Mouse (Mus musculus) hindbrain, embryonic 11.5 days (tissue): Measurements from ENCODE around the gene Brd2. TPM values are rescaled to one million over a fixed set of nuclear protein-coding genes. Genes with fewer than 3 reads are reported as not detected.

Experiments
- ATAC-seq: fragments of 200-750 bp; cut with Nextera tagmentation; 2 replicates; pipeline ENCODE4 v1.8.0; 2017; ENCODE audit warnings: mild to moderate bottlenecking, moderate TSS enrichment, moderate library complexity; ENCODE audit not compliant: low FRiP score
- DNase-seq: peaks from one replicate; pipeline ENCODE4 v3.0.0-alpha.2; 2015; ENCODE audit warnings: low spot score
- H3K27ac ChIP-seq: fragments of 300-500 bp; sonication (generic); 2 replicates; pipeline ENCODE4 v1.5.1; 2014; ENCODE audit warnings: mild to moderate bottlenecking, low read depth, low read length
- H3K27me3 ChIP-seq: fragments of 300-500 bp; sonication (generic); 2 replicates; pipeline ENCODE4 v1.6.1; 2014; ENCODE audit warnings: mild to moderate bottlenecking, low read length, moderate library complexity, mixed read lengths; ENCODE audit not compliant: control insufficient read depth, insufficient read depth
- H3K36me3 ChIP-seq: fragments of 300-500 bp; sonication (generic); 2 replicates; pipeline ENCODE4 v1.6.1; 2014; ENCODE audit warnings: mild to moderate bottlenecking, low read length, moderate library complexity, mixed read lengths; ENCODE audit not compliant: control insufficient read depth, insufficient read depth
- H3K4me1 ChIP-seq: fragments of 300-500 bp; sonication (generic); replicated peaks from 2 replicates; pipeline ENCODE4 v1.6.1; 2014; ENCODE audit warnings: low read length, mixed read lengths; ENCODE audit not compliant: control insufficient read depth, insufficient read depth
- H3K4me2 ChIP-seq: fragments of 300-500 bp; sonication (generic); replicated peaks from 2 replicates; pipeline ENCODE4 v1.6.1; 2014; ENCODE audit warnings: mild to moderate bottlenecking, low read depth, low read length
- H3K4me3 ChIP-seq: fragments of 300-500 bp; sonication (generic); 2 replicates; pipeline ENCODE4 v1.5.1; 2014; ENCODE audit warnings: low read depth, low read length
- H3K9ac ChIP-seq: fragments of 300-500 bp; sonication (generic); 2 replicates; pipeline ENCODE4 v1.6.1; 2014; ENCODE audit warnings: low read depth, low read length
- H3K9me3 ChIP-seq: fragments of 300-500 bp; sonication (generic); 2 replicates; pipeline ENCODE4 v1.6.1; 2016; ENCODE audit warnings: low read length; ENCODE audit not compliant: control insufficient read depth
- WGBS: fragments of 180-500 bp; shearing (Covaris S2); extraction: QIAGEN DNeasy Blood & Tissue Kit; methylation state at CpG from one replicate; pipeline ENCODE4 v1.1.7; 2014; 5-methylcytosine and 5-hydroxymethylcytosine counted together
- polyA plus RNA-seq: library from polyadenylated mRNA; unstranded; fragments of >200 nt; fragmentation: Nextera tagmentation; extraction: Ambion mirVana; gene quantifications from 2 replicates; pipeline ENCODE4 v1.2.1, GENCODE M21; 2014

Brd2 gene
- 113 and 159 TPM in 2 replicates for polyA plus RNA-seq

DNA sequence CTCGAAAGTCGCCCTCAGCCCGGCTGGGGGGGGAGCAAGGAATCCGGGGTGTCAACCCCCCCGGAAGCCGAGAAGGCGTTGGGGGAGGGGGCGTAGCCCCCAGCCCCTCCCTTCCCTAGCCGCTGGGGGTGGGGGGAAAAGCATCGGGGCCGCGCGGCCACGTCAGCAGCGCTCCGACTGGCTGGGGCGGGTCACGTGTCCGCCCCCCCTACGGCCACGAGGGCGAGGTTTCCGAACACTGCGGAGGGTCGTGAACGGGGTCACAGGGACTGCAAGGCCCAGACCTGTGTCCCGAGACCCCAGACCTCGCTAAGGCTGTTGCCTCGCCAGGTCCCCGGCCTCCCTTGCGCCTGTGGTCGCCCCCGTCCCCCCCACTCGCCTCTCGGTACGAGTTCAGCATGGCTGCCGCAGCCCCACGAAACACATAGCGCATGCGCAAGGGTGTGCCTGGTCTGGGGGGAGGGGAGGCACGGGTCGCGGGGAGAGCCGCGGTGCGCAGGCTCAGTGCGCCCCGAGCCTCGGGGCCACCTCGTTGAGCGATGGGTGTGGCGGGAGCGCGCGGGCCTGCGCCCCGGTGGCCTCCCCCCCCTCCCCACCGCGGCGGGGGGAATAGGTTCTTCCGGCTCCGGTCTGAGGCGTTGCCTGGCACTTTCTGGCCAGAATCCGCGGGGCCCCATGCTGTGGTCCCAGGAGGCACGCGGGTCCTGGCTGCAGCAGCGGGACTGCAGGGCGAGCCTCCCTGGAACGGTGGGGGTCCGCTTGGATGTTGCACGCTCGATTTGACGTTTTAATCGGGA is at the start of gene Brd2:
TSS of gene Brd2 (minus strand) at position 447 of the 797 bp plus-strand sequence.
- H3K4me2 ChIP-seq = peak within 1 kb of the TSS; percentile 95
- peak within 1 kb of the TSS; percentile 100 for H3K27ac ChIP-seq
- peak within 1 kb of the TSS; percentile 100 for H3K4me3 ChIP-seq
- DNase-seq = peak; percentile 98
- peak within 1 kb of the TSS; percentile 97 for H3K9ac ChIP-seq
- 1% methylated on average over 67 of the region's 75 CpGs for WGBS
- H3K27me3 ChIP-seq = no peaks in the 10 kb centered on the region
- 0 out of 2 replicates have a peak, but pooled peaks cover 2% of the 10 kb centered on the region for H3K4me1 ChIP-seq
- H3K36me3 ChIP-seq = 0 out of 2 replicates have a peak, but pooled peaks cover 3% of the 10 kb centered on the region
- peak; percentile 54 for ATAC-seq
- H3K9me3 ChIP-seq = no peaks in the 10 kb centered on the region

DNA sequence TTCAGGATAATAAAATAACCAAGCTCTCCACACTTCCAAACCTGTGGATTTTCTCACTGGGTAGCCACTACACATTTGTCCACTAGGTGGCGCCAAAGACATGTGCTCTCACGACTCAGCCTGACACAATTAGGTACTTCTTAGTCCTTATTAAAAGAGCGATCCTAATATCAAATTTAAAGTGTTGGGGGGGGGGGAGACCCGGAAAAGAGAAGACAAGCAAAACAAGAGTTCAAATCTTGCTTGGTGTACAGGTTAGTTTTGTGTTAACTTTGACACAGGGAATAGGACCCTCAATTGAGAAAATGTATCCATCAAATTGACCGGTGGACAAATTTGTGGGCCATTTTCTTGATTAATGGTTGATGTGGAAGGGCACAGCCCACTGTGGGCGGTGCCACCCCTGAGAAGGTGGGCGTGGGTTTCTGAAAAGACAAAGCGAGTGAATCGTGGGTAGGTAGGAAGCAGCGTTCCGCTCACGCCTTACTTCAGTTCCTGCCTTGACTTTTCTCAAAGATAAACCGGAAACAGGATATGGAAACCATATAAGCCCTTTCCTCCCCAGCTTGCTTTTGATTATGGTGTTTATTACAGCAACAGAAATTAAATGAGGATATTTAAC is 48.6 kb upstream of the Brd2 start:
- no peak overlapping the region for H3K9ac ChIP-seq
- 44% methylated on average over 13 of the region's 13 CpGs for WGBS
- no peaks in the 10 kb centered on the region for H3K4me1 ChIP-seq
- ATAC-seq (no peak), DNase-seq (peak; percentile 87)
- H3K4me2 ChIP-seq = no peak overlapping the region
- H3K9me3 ChIP-seq = no peaks in the 10 kb centered on the region
- no peaks in the 10 kb centered on the region for H3K27me3 ChIP-seq
- no peak overlapping the region for H3K27ac ChIP-seq
- no peak overlapping the region for H3K4me3 ChIP-seq
- H3K36me3 ChIP-seq = no peaks in the 10 kb centered on the region

DNA sequence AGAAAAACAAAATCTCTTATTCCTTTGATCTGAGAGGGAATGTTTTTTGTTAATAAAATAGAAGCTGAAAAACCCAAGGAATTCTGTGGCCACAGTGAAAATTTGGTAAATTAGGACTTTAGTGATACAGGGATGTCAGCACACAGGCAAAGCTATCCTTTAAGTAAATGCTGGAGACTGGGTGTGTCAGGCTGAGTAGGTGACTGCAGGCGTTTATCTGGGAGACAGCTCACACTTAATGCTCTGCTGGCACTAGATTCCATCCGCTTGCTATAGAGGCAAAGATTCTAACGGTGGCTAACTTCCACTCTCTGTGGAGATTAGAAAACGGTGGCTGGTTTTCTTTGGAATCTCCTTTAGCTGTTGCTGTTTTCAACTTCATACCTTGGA is 48.0 kb upstream of the Brd2 start:
- no peak for ATAC-seq
- H3K4me1 ChIP-seq = no peaks in the 10 kb centered on the region
- no peaks in the 10 kb centered on the region for H3K27me3 ChIP-seq
- H3K27ac ChIP-seq = no peak overlapping the region
- H3K9ac ChIP-seq = no peak overlapping the region
- no peak overlapping the region for H3K4me3 ChIP-seq
- H3K4me2 ChIP-seq = no peak overlapping the region
- WGBS = 27% methylated on average over 4 of the region's 4 CpGs
- H3K9me3 ChIP-seq = no peaks in the 10 kb centered on the region
- no peaks in the 10 kb centered on the region for H3K36me3 ChIP-seq
- no peak for DNase-seq

DNA sequence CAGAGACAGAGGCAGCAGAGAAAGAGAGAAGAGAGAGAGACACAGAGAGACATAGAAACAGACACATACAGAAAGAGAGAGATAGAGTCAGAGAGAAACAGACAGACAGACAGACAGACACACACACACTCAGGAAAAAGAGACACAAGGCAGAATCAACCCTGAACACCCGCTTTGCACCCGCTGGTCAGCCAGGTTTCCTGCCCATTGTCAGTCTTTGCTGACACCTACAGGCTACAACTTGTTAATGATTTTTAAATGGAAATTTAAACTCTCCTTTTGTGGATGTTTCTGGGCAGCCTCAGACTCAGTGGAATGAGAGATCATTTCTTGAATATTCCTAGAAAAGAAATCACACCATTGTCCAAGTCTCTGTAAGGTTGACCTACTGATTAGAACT is 46.8 kb upstream of the Brd2 start:
- Histone ChIP-seq H3K4me2 (no peak overlapping the region), H3K27ac (no peak overlapping the region), H3K9ac (no peak overlapping the region), H3K4me1 (no peaks in the 10 kb centered on the region), H3K27me3 (no peaks in the 10 kb centered on the region), H3K4me3 (no peak overlapping the region), H3K36me3 (no peaks in the 10 kb centered on the region), H3K9me3 (no peaks in the 10 kb centered on the region)
- 3% methylated on average over 2 of the region's 2 CpGs for WGBS
- ATAC-seq = no peak
- DNase-seq = peak; percentile 56

DNA sequence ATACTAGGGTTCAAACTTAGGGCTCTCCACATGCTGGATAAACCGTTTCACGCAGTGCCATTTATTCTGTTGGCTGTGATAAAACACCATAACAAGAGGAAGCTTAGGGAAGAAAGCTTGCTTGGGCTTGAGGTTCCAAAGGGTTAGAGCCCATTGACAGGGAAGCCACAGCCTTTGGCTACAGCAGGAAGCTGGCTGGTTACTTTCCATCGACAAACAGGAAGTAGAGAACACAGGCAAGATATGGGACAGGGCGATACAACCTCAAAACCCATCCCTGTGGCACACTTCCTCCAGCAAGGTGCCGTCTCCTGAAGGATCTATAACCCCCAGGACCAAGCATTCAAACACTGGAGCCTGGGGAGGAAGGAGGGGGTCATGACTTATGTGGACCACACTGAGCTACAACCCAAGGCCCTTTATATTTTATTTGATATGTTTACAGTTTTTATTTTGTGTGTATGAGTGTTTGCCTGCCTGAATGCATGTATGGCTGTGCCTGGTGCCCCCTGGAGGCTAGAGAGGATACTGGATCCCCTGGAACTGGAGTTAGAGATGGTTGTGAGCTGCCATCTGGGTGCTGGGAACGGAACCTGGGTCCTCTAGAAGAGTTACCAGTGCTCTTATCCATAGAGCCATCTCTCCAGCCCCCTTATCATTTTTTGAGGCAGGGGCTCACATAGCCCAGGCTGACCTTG is 42.7 kb upstream of the Brd2 start:
- ATAC-seq = no peak
- Histone ChIP-seq H3K27ac (no peak overlapping the region), H3K27me3 (no peaks in the 10 kb centered on the region), H3K9me3 (no peaks in the 10 kb centered on the region), H3K4me3 (no peak overlapping the region), H3K9ac (no peak overlapping the region), H3K4me2 (no peak overlapping the region), H3K4me1 (no peaks in the 10 kb centered on the region), H3K36me3 (no peaks in the 10 kb centered on the region)
- WGBS = 75% methylated on average over 6 of the region's 6 CpGs
- no peak for DNase-seq

DNA sequence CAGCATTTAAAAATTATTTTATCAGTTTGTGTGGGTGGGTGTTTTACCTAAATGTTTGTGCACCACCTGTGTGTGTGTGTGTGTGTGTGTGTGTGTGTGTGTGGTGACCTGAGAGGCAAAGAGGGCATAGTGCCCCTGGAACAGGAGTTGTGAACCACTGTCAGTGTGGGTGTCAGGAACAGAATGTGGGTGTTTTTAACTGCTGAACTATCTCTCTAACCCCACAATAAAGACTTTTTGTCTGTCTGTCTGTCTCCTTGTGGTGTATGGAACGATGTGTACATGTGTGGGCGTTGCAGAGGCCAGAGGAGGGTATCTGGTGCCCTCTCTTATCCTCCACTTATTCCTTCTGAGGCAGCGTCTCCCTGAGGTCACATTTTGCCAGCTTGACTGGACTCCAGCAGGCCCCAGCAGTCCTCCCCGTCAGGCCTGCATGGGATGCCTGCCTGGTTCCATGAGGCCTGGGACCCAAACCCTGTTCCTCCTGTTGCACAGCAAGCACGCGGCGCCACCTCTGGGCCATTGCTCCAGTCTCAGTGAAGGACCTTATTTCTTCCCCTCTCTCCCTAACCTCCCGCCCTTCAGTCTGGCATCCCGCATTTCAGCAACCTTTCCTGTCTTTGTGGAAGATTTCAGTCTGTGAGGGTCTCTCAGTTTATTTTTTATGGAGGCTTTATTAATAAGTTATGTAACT is 41.9 kb upstream of the Brd2 start:
- peak; percentile 16 for DNase-seq
- H3K9me3 ChIP-seq = no peaks in the 10 kb centered on the region
- no peak overlapping the region for H3K9ac ChIP-seq
- H3K4me3 ChIP-seq = no peak overlapping the region
- no peak overlapping the region for H3K4me2 ChIP-seq
- H3K27ac ChIP-seq = no peak overlapping the region
- WGBS = 42% methylated on average over 9 of the region's 9 CpGs
- no peak for ATAC-seq
- H3K4me1 ChIP-seq = no peaks in the 10 kb centered on the region
- no peaks in the 10 kb centered on the region for H3K27me3 ChIP-seq
- H3K36me3 ChIP-seq = no peaks in the 10 kb centered on the region

DNA sequence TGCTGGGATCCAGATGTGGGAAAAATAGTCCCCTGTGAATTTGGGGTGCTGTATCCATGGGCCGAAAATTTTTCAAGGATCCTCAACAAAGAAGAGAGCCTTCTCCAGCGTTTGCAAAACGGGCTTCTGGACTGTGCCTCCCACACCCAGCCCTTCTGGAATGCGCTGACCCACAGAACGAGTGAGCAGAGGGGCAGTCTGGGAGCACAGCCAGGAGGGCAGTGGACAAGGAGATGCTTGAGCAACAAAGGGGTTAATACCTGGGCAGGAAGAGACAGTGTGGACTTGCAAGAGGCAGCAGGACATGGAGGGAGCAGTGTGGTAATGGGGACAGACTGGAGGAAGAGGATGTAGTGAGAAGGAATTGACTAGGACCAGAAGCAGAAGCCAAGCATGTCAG is 33.1 kb upstream of the Brd2 start:
- Histone ChIP-seq H3K4me3 (no peak overlapping the region), H3K4me2 (no peak overlapping the region), H3K9me3 (no peaks in the 10 kb centered on the region), H3K27me3 (no peaks in the 10 kb centered on the region), H3K4me1 (no peaks in the 10 kb centered on the region), H3K27ac (no peak overlapping the region), H3K9ac (no peak overlapping the region), H3K36me3 (no peaks in the 10 kb centered on the region)
- no peak for ATAC-seq
- no peak for DNase-seq
- whole genome bisulfite sequencing = 61% methylated on average over 5 of the region's 5 CpGs

DNA sequence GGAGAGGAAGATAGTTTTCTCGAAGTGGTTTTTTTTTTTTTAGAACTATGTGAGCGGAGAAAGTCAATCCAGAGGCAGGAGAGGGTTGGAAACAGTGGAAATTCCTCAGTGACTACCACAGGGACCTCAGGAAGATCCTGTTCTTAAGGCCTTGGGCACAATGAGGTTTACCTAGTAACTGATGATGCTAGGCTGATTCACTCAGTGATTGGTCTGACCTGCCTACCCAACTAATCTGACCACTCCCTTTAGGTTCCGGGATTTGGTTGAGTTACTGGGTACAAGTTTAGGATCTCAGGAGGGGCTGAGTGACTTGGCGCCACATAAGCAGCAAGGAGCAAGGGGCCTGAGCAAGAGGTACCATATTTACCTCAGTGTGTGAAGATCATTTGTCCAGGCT is 30.5 kb upstream of the Brd2 start, which contains the start of gene H2-DMb1:
TSS of gene H2-DMb1 (plus strand) at position 150 of the 400 bp plus-strand sequence.
- H3K27me3 ChIP-seq = no peaks in the 10 kb centered on the region
- no peaks in the 10 kb centered on the region for H3K9me3 ChIP-seq
- H3K4me3 ChIP-seq = no peak within 1 kb of the TSS
- H3K9ac ChIP-seq = no peak within 1 kb of the TSS
- 75% methylated on average over 4 of the region's 4 CpGs for WGBS
- DNase-seq (no peak), ATAC-seq (no peak)
- no peaks in the 10 kb centered on the region for H3K4me1 ChIP-seq
- H3K27ac ChIP-seq = no peak within 1 kb of the TSS
- no peak within 1 kb of the TSS for H3K4me2 ChIP-seq
- no peaks in the 10 kb centered on the region for H3K36me3 ChIP-seq
